Mouse (Mus musculus): ENCODE measurements at regions not wholly inside any gene's neighbourhood (a gene's known extent, or its start where the extent isn't known, plus 50 kb on each side); places are given as distances from the start of the nearest gene placed in this dataset.
A peak's percentile ranks its signal among the peaks of the same experiment; 100 is the strongest.
"Not testable (repeated sequence)": the region's sequence is repeated elsewhere in the genome, so short reads cannot be mapped to it uniquely, and the experiment has no call there.

- WGBS, result 32% methylated on average over 2 of the region's 2 CpGs
- Histone ChIP-seq H3K36me3 (ENCODE audit: insufficient read depth, low read length) (no peaks in the 10 kb centered on the region), H3K27me3 (replicated peaks; ENCODE audit: insufficient read depth, low read length) (no peaks in the 10 kb centered on the region), H3K9ac (replicated peaks; ENCODE audit: low read depth) (no peak overlapping the region), H3K4me2 (replicated peaks; ENCODE audit: low read depth, low read length) (no peak overlapping the region), H3K4me3 (ENCODE audit: low read depth, low read length) (no peak overlapping the region), H3K4me1 (ENCODE audit: insufficient read depth, low read depth, low read length) (no peaks in the 10 kb centered on the region), H3K9me3 (ENCODE audit: low read length) (no peaks in the 10 kb centered on the region), H3K27ac (ENCODE audit: low read length) (no peak overlapping the region)
- ATAC-seq (no peak), DNase-seq (ENCODE audit: low spot score) (peak; percentile 27)
- TF ChIP-seq EP300 (IDR thresholded peaks at IDR 0.05) (no peak), CTCF (IDR thresholded peaks at IDR 0.05) (no peak)
Measured at GRCm38 (mm10) chr3:106320061-106320460, 85.9 kb downstream of the Chil6 start.

- Histone ChIP-seq H3K9me3 (ENCODE audit: low read length) (no peaks in the 10 kb centered on the region), H3K4me1 (ENCODE audit: insufficient read depth, low read depth, low read length) (no peaks in the 10 kb centered on the region), H3K36me3 (ENCODE audit: insufficient read depth, low read length) (no peaks in the 10 kb centered on the region), H3K4me2 (replicated peaks; ENCODE audit: low read depth, low read length) (no peak overlapping the region), H3K27ac (ENCODE audit: low read length) (no peak overlapping the region), H3K4me3 (ENCODE audit: low read depth, low read length) (no peak overlapping the region), H3K9ac (replicated peaks; ENCODE audit: low read depth) (no peak overlapping the region), H3K27me3 (replicated peaks; ENCODE audit: insufficient read depth, low read length) (no peaks in the 10 kb centered on the region)
- ATAC-seq, result no peak
- DNase-seq (ENCODE audit: low spot score), result no peak
- TF ChIP-seq EP300 (IDR thresholded peaks at IDR 0.05), result no peak
- TF ChIP-seq CTCF (IDR thresholded peaks at IDR 0.05), result no peak
- 50% methylated on average over 1 of the region's 1 CpGs for WGBS
Measured at GRCm38 (mm10) chr3:106316974-106317373, 89.0 kb downstream of the Chil6 start.

DNA sequence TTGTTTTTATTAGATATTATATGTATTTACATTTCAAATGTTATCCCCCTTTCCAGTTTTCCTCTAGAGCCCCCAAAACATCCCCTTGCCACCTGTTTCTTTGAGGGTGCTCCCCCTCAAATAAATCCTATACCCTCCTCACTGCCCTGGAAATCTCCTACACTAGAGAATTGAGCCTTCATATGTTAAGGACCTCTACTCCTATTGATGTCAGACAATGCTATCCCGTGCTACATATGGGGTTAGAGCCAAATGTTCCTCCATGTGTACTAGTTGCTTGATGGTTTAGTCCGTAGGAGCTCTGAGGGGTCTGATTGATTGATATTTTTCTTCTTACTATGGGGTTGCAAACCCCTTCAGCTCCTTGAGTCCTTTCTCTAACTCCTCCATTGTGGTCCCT is 73.6 kb upstream of the Chil4 start:
- no peaks in the 10 kb centered on the region for H3K4me1 ChIP-seq (ENCODE audit: insufficient read depth, low read depth, low read length)
- no peaks in the 10 kb centered on the region for H3K27me3 ChIP-seq (replicated peaks; ENCODE audit: insufficient read depth, low read length)
- no peak overlapping the region for H3K27ac ChIP-seq (ENCODE audit: low read length)
- H3K9ac ChIP-seq (replicated peaks; ENCODE audit: low read depth), result no peak overlapping the region
- 53% methylated on average over 2 of the region's 2 CpGs for WGBS
- no peak overlapping the region for H3K4me3 ChIP-seq (ENCODE audit: low read depth, low read length)
- H3K9me3 ChIP-seq (ENCODE audit: low read length), result no peaks in the 10 kb centered on the region
- no peak for DNase-seq (ENCODE audit: low spot score)
- no peaks in the 10 kb centered on the region for H3K36me3 ChIP-seq (ENCODE audit: insufficient read depth, low read length)
- no peak overlapping the region for H3K4me2 ChIP-seq (replicated peaks; ENCODE audit: low read depth, low read length)
- no peak for ATAC-seq
- no peak for TF ChIP-seq CTCF (IDR thresholded peaks at IDR 0.05)
- TF ChIP-seq EP300 (IDR thresholded peaks at IDR 0.05), result no peak

DNA sequence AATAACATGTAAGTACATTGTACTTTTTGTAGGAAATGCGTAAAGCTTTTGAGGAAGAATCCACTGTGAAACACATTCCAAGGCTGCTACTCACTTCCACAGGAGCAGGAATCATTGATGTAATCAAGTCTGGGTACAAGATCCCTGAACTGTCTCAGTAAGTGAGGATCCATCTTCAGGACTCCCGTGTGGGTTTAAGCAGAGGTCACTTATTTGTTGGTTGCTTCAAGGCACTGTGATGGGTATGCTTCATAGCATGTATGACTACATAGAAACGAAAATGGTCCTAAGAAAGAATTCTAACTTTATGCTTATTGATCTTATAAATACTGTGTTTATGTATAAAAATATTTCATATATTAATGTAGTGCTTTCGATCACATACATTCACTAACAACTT is 72.6 kb upstream of the Chil4 start:
- WGBS, result 74% methylated on average over 4 of the region's 4 CpGs
- no peak for TF ChIP-seq CTCF (IDR thresholded peaks at IDR 0.05)
- TF ChIP-seq EP300 (IDR thresholded peaks at IDR 0.05), result no peak
- no peak for ATAC-seq

DNA sequence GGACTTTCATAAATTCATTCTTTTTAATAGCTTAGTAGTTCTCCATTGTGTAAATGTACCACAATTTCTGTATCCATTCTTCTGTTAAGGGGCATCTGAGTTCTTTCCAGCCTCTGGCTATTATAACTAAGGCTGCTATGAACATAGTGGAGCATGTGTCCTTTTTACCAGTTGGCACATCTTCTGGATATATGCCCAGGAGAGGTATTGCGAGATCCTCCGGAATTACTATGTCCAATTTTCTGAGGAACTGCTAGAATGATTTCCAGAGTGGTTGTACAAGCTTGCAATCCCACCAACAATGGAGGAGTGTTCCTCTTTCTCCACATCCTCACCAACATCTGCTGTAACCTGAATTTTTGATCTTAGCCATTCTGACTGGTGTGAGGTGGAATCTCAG is 59.3 kb upstream of the Chil4 start:
- not testable (repeated sequence) for H3K4me3 ChIP-seq (ENCODE audit: low read depth, low read length); DNase-seq (ENCODE audit: low spot score); H3K9me3 ChIP-seq (ENCODE audit: low read length); ATAC-seq; H3K27ac ChIP-seq (ENCODE audit: low read length); H3K4me2 ChIP-seq (replicated peaks; ENCODE audit: low read depth, low read length); H3K4me1 ChIP-seq (ENCODE audit: insufficient read depth, low read depth, low read length); H3K36me3 ChIP-seq (ENCODE audit: insufficient read depth, low read length); H3K27me3 ChIP-seq (replicated peaks; ENCODE audit: insufficient read depth, low read length); H3K9ac ChIP-seq (replicated peaks; ENCODE audit: low read depth)
- 73% methylated on average over 2 of the region's 2 CpGs for WGBS

More for the DNA sequence above, 72.6 kb upstream of the Chil4 start:
- H3K27ac ChIP-seq (ENCODE audit: low read length), result no peak overlapping the region
- no peak overlapping the region for H3K9ac ChIP-seq (replicated peaks; ENCODE audit: low read depth)
- H3K4me1 ChIP-seq (ENCODE audit: insufficient read depth, low read depth, low read length), result no peaks in the 10 kb centered on the region
- DNase-seq (ENCODE audit: low spot score), result no peak
- no peaks in the 10 kb centered on the region for H3K27me3 ChIP-seq (replicated peaks; ENCODE audit: insufficient read depth, low read length)
- no peaks in the 10 kb centered on the region for H3K36me3 ChIP-seq (ENCODE audit: insufficient read depth, low read length)
- no peak overlapping the region for H3K4me3 ChIP-seq (ENCODE audit: low read depth, low read length)
- H3K4me2 ChIP-seq (replicated peaks; ENCODE audit: low read depth, low read length), result no peak overlapping the region
- no peaks in the 10 kb centered on the region for H3K9me3 ChIP-seq (ENCODE audit: low read length)

DNA sequence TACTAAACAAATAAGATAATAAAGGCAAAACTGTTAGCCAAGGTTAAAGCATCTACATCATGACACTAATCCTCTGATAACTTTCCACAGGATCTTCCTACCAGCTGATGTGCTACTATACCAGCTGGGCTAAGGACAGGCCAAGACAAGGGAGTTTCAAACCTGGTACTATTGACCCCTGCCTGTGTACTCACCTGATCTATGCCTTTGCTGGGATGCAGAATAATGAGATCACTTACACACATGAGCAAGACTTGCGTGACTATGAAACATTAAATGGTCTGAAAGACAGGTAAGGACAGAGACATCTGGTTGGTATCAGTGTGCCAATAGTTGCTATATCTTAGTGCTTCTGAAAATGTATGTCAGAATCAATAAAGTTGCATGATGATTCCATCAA is 56.4 kb upstream of the Chil4 start:
- not testable (repeated sequence) for H3K27ac ChIP-seq (ENCODE audit: low read length); DNase-seq (ENCODE audit: low spot score); H3K4me1 ChIP-seq (ENCODE audit: insufficient read depth, low read depth, low read length); H3K9me3 ChIP-seq (ENCODE audit: low read length); H3K9ac ChIP-seq (replicated peaks; ENCODE audit: low read depth); H3K4me2 ChIP-seq (replicated peaks; ENCODE audit: low read depth, low read length); H3K4me3 ChIP-seq (ENCODE audit: low read depth, low read length); H3K27me3 ChIP-seq (replicated peaks; ENCODE audit: insufficient read depth, low read length); H3K36me3 ChIP-seq (ENCODE audit: insufficient read depth, low read length); ATAC-seq
- 79% methylated on average over 1 of the region's 1 CpGs for WGBS

All from lung, postnatal 0 days (tissue).